Mouse (Mus musculus): Measurements from ENCODE around the gene Zfp84. TPM values are rescaled to one million over a fixed set of nuclear protein-coding genes. Genes with fewer than 3 reads are reported as not detected.
A peak's percentile ranks its signal among the peaks of the same experiment; 100 is the strongest.

Gene Zfp84
- polyA plus RNA-seq, 1 experiment = 10.1 TPM

GRCm38 (mm10) chr7:29815061-29815784, 46.9 kb downstream of the Zfp84 start:
- DNase-seq (ENCODE audit: extremely low spot score in 1 of 2, low spot score in 1 of 2) = no peak

- peak; percentile 93 to 95 for DNase-seq (ENCODE audit: extremely low spot score in 1 of 2, low spot score in 1 of 2)
These were observed 47.6 kb downstream of the Zfp84 start, which contains the start of gene Zfp790 for GRCm38 (mm10) chr7:29815910-29816429. Gene Zfp790, plus strand, starts transcription at chr7:29816114.

GRCm38 (mm10) chr7:29818619-29819254, 50.4 kb downstream of the Zfp84 start:
- peak; percentile 70 to 87 for DNase-seq (ENCODE audit: extremely low spot score in 1 of 2, low spot score in 1 of 2)

GRCm38 (mm10) chr7:29828001-29828400, 59.6 kb downstream of the Zfp84 start:
- no peak for DNase-seq (ENCODE audit: extremely low spot score in 1 of 2, low spot score in 1 of 2)

Other genes starting within 250 kb of the Zfp84 start
- gene Sipa1l3, start 249.9 kb upstream of the Zfp84 start, polyA plus RNA-seq (2012; rRNA removed) = 38.2 and 41.4 TPM in 2 replicates
- gene Catsperg2, start 41.5 kb upstream of the Zfp84 start, polyA plus RNA-seq (2012; rRNA removed) = 0.10 and 0.17 TPM in 2 replicates
- 8.7 and 9.4 TPM in 2 replicates for gene Zfp30, start 15.4 kb downstream of the Zfp84 start, polyA plus RNA-seq (2012; rRNA removed)
- gene Zfp790, start 47.6 kb downstream of the Zfp84 start, polyA plus RNA-seq (2012; rRNA removed) = 9.0 and 10.0 TPM in 2 replicates
- gene Zfp940, start 85.1 kb downstream of the Zfp84 start, polyA plus RNA-seq (2012; rRNA removed) = 11.3 and 11.8 TPM in 2 replicates
- 14.8 and 15.8 TPM in 2 replicates for gene Zfp420, start 91.4 kb downstream of the Zfp84 start, polyA plus RNA-seq (2012; rRNA removed)
- gene Zfp27, start 138.0 kb downstream of the Zfp84 start, polyA plus RNA-seq (2012; rRNA removed) = 11.7 and 12.0 TPM in 2 replicates
- gene Zfp383, start 139.7 kb downstream of the Zfp84 start, polyA plus RNA-seq (2012; rRNA removed) = 8.8 and 10.4 TPM in 2 replicates
- gene Zfp74, start 185.5 kb downstream of the Zfp84 start, polyA plus RNA-seq (2012; rRNA removed) = 12.1 and 13.3 TPM in 2 replicates
- 2.5 and 3.1 TPM in 2 replicates for gene Zfp568, start 215.4 kb downstream of the Zfp84 start, polyA plus RNA-seq (2012; rRNA removed)

Data from frontal cortex, adult 2 months (tissue).